Mouse (Mus musculus) stomach, postnatal 0 days (tissue): ENCODE results near the gene Taf3. TPM values are rescaled to one million over a fixed set of nuclear protein-coding genes. Genes with fewer than 3 reads are reported as not detected.

Source experiments
- ATAC-seq: fragments of 200-750 bp; cut with Nextera tagmentation; 2 replicates; pipeline ENCODE4 v1.8.0; 2017; ENCODE audit not compliant: low FRiP score, low TSS enrichment
- DNase-seq: peaks from one replicate; pipeline ENCODE4 v3.0.0-alpha.2; 2016; ENCODE audit warnings: low spot score
- H3K27ac ChIP-seq: fragments of 300-500 bp; sonication (generic); replicated peaks from 2 replicates; pipeline ENCODE4 v1.5.1; 2014; ENCODE audit warnings: mild to moderate bottlenecking, control low read depth
- H3K27me3 ChIP-seq: fragments of 300-500 bp; sonication (generic); 2 replicates; pipeline ENCODE4 v1.6.1; 2014; ENCODE audit warnings: low read length; ENCODE audit not compliant: control insufficient read depth, insufficient read depth
- H3K36me3 ChIP-seq: fragments of 300-500 bp; sonication (generic); 2 replicates; pipeline ENCODE4 v1.6.1; 2014; ENCODE audit warnings: low read length, mixed read lengths; ENCODE audit not compliant: control insufficient read depth, insufficient read depth
- H3K4me1 ChIP-seq: fragments of 300-500 bp; sonication (generic); replicated peaks from 2 replicates; pipeline ENCODE4 v1.6.1; 2014; ENCODE audit warnings: antibody characterized with exemption; ENCODE audit not compliant: control insufficient read depth, insufficient read depth
- H3K4me2 ChIP-seq: fragments of 300-500 bp; sonication (generic); replicated peaks from 2 replicates; pipeline ENCODE4 v1.6.1; 2014; ENCODE audit warnings: low read depth, mild to moderate bottlenecking, control low read depth, moderate library complexity
- H3K4me3 ChIP-seq: fragments of 300-500 bp; sonication (generic); 2 replicates; pipeline ENCODE4 v1.5.1; 2014; ENCODE audit warnings: low read depth, low read length, control low read depth
- H3K9ac ChIP-seq: fragments of 300-500 bp; sonication (generic); 2 replicates; pipeline ENCODE4 v1.6.1; 2014; ENCODE audit warnings: mild to moderate bottlenecking, low read length, control low read depth, mixed read lengths
- H3K9me3 ChIP-seq: fragments of 300-500 bp; sonication (generic); 2 replicates; pipeline ENCODE4 v1.6.1; 2016; ENCODE audit warnings: low read length; ENCODE audit not compliant: control insufficient read depth
- CTCF ChIP-seq: IDR thresholded peaks from 2 replicates; pipeline ENCODE4 v1.5.1; 2016; ENCODE audit warnings: antibody characterized with exemption, low read depth, mild to moderate bottlenecking, moderate library complexity
- EP300 ChIP-seq: optimal IDR thresholded peaks from 2 replicates; pipeline ENCODE3; 2016; ENCODE audit warnings: antibody characterized with exemption
- WGBS: fragments of 180-500 bp; shearing (Covaris S2); extraction: QIAGEN DNeasy Blood & Tissue Kit; methylation state at CpG from one replicate; pipeline ENCODE4 v1.1.7; 2014; 5-methylcytosine and 5-hydroxymethylcytosine counted together
- polyA plus RNA-seq: library from polyadenylated mRNA; unstranded; fragments of >200 nt; fragmentation: Nextera tagmentation; extraction: Ambion mirVana; gene quantifications from 2 replicates; pipeline ENCODE4 v1.2.1, GENCODE M21; 2015

Gene Taf3
- polyA plus RNA-seq, 1 experiment from 2014 or later = 4.9 TPM

DNA sequence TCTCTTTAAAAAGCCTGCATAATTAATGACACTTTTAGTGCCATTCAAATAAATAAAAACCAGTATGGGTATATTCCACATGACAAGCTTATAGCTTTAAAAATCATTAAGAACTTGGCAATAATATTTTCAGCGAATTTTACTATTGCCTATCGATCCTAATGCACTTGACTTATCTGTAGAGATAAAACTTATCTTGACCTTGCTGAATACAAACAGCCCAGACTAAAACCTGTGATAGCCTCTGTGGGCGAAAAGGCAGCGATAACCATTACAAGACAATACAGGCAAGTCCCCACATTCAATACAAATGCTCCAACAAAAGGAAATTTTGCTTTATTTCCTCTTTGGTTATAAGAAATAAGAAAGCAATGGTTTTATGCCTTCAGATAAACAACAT, 39.8 kb downstream of the Taf3 start:
- Histone ChIP-seq H3K9me3 (no peaks in the 10 kb centered on the region), H3K4me2 (no peak overlapping the region), H3K9ac (no peak overlapping the region), H3K27ac (no peak overlapping the region), H3K27me3 (no peaks in the 10 kb centered on the region), H3K4me3 (no peak overlapping the region), H3K36me3 (no peaks in the 10 kb centered on the region), H3K4me1 (no peaks in the 10 kb centered on the region)
- ATAC-seq (no peak), DNase-seq (no peak)
- no peak for TF ChIP-seq CTCF
- TF ChIP-seq EP300 = no peak
- WGBS = 69% methylated on average over 4 of the region's 4 CpGs

DNA sequence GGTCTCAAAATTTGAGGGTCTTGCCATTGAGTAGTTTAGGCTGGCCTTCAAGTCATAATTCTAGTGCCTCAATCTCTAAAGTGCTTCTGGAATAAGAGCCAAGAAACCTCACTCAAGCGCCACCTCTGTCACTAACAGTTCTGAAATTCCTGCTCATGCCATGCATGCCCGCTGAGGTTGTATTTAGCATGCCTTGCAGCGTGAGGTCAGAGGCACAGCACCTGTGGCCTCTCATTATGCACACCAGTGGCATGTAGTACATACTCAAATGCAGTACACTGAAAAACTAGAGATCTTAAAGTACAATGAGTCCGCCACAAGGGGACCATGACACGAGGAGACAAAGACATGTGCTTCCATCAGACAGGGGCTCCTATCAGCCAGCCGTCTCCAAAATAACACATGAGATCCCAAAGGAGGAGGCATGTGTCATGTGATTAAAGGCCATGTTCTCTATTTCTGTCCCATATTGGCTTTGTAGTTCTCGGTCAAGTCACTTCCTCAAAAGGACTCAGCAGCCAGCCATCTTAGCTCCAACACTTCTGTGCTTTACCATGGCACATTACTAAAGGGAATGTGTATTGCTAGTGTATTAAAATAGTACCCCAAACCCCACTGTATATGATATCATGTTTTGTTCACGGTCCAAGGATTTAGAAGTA, 43.3 kb downstream of the Taf3 start:
- no peaks in the 10 kb centered on the region for H3K9me3 ChIP-seq
- DNase-seq = no peak
- no peak for ATAC-seq

DNA sequence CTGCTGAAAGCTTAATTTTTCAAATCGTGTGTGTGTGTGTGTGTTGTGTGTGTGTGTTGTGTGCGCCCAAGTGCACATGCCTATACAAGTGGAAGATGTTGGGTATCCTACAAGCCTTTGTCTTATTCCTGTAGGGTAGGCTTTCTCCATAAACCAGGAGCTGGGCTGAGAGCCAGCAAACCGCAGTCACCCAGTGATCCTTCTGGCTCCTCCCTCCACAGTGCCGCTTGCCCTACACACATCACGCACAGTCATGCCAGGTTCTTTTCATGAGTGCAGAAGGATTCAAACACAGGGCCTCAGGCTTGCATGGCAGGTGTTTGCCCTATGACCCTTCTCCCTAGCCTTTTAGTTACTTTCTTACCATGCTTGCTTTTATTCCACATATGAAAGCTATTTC, 45.0 kb downstream of the Taf3 start:
- 68% methylated on average over 5 of the region's 5 CpGs for WGBS
- DNase-seq (no peak), ATAC-seq (no peak)
- Histone ChIP-seq H3K36me3 (no peaks in the 10 kb centered on the region), H3K9ac (no peak overlapping the region), H3K9me3 (no peaks in the 10 kb centered on the region), H3K4me1 (no peaks in the 10 kb centered on the region), H3K4me3 (no peak overlapping the region), H3K27ac (no peak overlapping the region), H3K4me2 (no peak overlapping the region), H3K27me3 (no peaks in the 10 kb centered on the region)
- TF ChIP-seq CTCF (no peak), EP300 (no peak)

More for the DNA sequence above, 43.3 kb downstream of the Taf3 start:
- H3K4me2 ChIP-seq = no peak overlapping the region
- no peaks in the 10 kb centered on the region for H3K36me3 ChIP-seq
- H3K27ac ChIP-seq = no peak overlapping the region
- H3K4me3 ChIP-seq = no peak overlapping the region
- no peak for TF ChIP-seq CTCF
- TF ChIP-seq EP300 = no peak
- H3K27me3 ChIP-seq = no peaks in the 10 kb centered on the region
- H3K9ac ChIP-seq = no peak overlapping the region
- no peaks in the 10 kb centered on the region for H3K4me1 ChIP-seq
- WGBS = 89% methylated on average over 8 of the region's 8 CpGs

- DNase-seq = no peak
- Histone ChIP-seq H3K4me1 (no peaks in the 10 kb centered on the region), H3K4me3 (no peak overlapping the region), H3K27ac (no peak overlapping the region), H3K4me2 (no peak overlapping the region), H3K36me3 (no peaks in the 10 kb centered on the region), H3K9me3 (no peaks in the 10 kb centered on the region), H3K9ac (no peak overlapping the region), H3K27me3 (no peaks in the 10 kb centered on the region)
- WGBS = 70% methylated on average over 2 of the region's 2 CpGs
- no peak for TF ChIP-seq CTCF
- no peak for TF ChIP-seq EP300
- no peak for ATAC-seq
These were observed 46.8 kb downstream of the Taf3 start for GRCm38 (mm10) chr2:10001591-10001990.

- no peak overlapping the region for H3K4me3 ChIP-seq
- WGBS = 81% methylated on average over 7 of the region's 7 CpGs
- no peaks in the 10 kb centered on the region for H3K36me3 ChIP-seq
- H3K9me3 ChIP-seq = no peaks in the 10 kb centered on the region
- no peak overlapping the region for H3K9ac ChIP-seq
- no peak for TF ChIP-seq EP300
- no peak for TF ChIP-seq CTCF
- H3K4me1 ChIP-seq = no peaks in the 10 kb centered on the region
- no peaks in the 10 kb centered on the region for H3K27me3 ChIP-seq
- DNase-seq (no peak), ATAC-seq (no peak)
- H3K4me2 ChIP-seq = no peak overlapping the region
- no peak overlapping the region for H3K27ac ChIP-seq
These were observed 50.9 kb downstream of the Taf3 start for GRCm38 (mm10) chr2:9997535-9997934.

- H3K4me3 ChIP-seq = no peak overlapping the region
- H3K36me3 ChIP-seq = no peaks in the 10 kb centered on the region
- H3K4me1 ChIP-seq = no peaks in the 10 kb centered on the region
- H3K27me3 ChIP-seq = no peaks in the 10 kb centered on the region
- no peak for DNase-seq
- H3K9me3 ChIP-seq = no peaks in the 10 kb centered on the region
- no peak for ATAC-seq
- H3K27ac ChIP-seq = no peak overlapping the region
- no peak overlapping the region for H3K4me2 ChIP-seq
- TF ChIP-seq CTCF (no peak), EP300 (no peak)
- no peak overlapping the region for H3K9ac ChIP-seq
- WGBS = 92% methylated on average over 5 of the region's 5 CpGs
These were observed 52.3 kb downstream of the Taf3 start for GRCm38 (mm10) chr2:9996111-9996510.
